Mouse (Mus musculus): ENCODE data around the gene Mlx.
A peak's percentile ranks its signal among the peaks of the same experiment; 100 is the strongest.
"Not testable (repeated sequence)": the region's sequence is repeated elsewhere in the genome, so short reads cannot be mapped to it uniquely, and the experiment has no call there.

The Mlx gene

GRCm38 (mm10) chr11:101098231-101098630, 11.2 kb downstream of the Mlx start:
- no peak for DNase-seq (ENCODE audit: low read depth, low spot score)

GRCm38 (mm10) chr11:101103011-101103410, 15.9 kb downstream of the Mlx start:
- DNase-seq (ENCODE audit: low read depth, low spot score): no peak

GRCm38 (mm10) chr11:101109351-101109750, 22.3 kb downstream of the Mlx start:
- DNase-seq (ENCODE audit: low read depth, low spot score): no peak

- no peak for DNase-seq (ENCODE audit: low read depth, low spot score)
Measured at GRCm38 (mm10) chr11:101110708-101111107, 23.6 kb downstream of the Mlx start.

DNA sequence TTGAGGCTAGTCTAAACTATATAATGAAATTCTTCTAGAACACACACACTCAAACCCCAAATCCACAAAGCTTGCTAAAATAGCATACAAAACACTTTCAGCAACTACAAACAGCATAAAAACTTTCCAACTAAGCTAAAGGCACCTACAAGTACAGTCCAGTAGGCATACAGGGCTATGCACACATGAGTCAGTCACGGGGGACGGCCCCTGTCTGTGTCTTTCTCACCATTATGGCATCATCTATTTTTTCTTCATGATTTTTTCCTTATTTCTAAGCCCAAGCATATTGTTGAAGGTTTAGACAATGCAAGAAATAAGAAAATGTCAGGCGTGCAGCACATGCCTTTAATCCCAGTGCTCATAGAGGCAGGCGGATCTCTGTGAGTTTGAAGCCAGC, 24.1 kb downstream of the Mlx start:
- DNase-seq (ENCODE audit: low read depth, low spot score): no peak

GRCm38 (mm10) chr11:101112186-101112585, 25.1 kb downstream of the Mlx start:
- no peak for DNase-seq (ENCODE audit: low read depth, low spot score)

- peak; percentile 56 for DNase-seq (ENCODE audit: low read depth, low spot score)
Measured at GRCm38 (mm10) chr11:101115564-101115963, 28.5 kb downstream of the Mlx start.

DNA sequence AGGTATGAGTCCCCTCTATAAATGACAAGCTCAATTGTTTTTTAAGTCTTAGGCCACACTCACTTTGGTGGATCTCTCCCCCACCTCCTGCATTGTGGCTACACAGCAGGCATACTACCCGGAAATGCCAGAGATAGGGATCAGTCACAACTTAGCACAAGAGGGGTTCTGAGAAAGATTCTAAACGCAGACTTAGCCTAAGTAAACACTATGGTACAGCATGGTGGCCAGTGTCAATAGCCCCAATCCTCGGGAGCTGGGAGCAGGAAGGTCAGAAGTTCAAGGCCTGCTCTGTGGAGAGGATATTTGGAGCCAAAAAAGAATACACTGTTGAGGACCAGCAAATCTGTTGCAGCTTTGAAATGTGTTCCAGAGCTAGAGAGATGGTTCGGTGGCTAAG, 31.0 kb downstream of the Mlx start:
- DNase-seq (ENCODE audit: low read depth, low spot score): no peak

- DNase-seq (ENCODE audit: low read depth, low spot score): no peak
Measured at GRCm38 (mm10) chr11:101119131-101119760, 32.2 kb downstream of the Mlx start.

- DNase-seq (ENCODE audit: low read depth, low spot score): peak; percentile 98
Measured at GRCm38 (mm10) chr11:101119761-101120544, 32.9 kb downstream of the Mlx start, which contains the start of the genes Retreg3 and Tubg1. TSS of gene Retreg3 (minus strand) at chr11:101119893. TSS of gene Tubg1 (plus strand) at chr11:101119938.

DNA sequence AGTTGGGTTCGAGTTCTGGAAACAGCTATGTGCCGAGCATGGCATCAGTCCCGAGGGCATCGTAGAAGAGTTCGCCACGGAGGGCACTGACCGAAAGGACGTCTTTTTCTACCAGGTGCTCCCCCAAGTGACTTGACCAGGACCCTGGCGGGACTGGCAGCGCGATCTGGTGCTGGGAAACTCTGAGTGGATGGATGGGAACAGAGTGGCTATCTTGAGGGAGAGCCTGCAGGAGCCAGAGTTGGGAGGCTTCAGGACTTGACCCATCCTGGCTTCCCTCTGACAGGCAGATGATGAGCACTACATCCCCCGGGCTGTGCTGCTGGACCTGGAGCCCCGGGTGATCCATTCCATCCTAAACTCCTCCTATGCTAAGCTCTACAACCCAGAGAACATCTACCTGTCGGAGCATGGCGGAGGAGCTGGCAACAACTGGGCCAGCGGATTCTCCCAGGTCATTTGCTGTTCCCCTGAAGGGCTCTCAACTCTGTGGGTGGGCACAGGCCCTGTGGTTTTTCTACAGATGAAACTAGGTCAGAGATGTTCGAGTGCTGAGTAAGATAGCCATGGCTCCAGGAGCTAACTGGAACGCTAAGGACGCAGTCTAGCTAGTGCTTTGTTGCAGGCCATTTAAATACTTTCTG, 33.6 kb downstream of the Mlx start:
- no peak for DNase-seq (ENCODE audit: low read depth, low spot score)

DNA sequence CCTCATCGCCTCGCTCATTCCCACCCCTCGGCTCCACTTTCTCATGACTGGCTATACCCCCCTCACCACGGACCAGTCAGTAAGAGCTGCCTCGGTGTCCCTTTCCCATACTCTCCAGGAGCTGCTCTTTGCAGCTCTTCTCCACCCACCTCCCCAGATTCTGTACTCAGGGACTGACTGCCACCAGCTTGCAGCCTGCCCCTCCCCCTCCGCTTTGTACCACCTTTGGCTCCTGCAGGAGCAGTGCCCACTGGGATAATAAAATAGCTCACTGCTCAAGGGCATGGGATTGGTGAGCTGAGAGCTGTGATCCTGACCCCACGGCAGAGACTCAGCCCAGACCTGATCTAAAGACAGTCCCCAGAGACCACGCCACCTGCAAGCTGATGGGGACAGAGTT, 37.4 kb downstream of the Mlx start:
- DNase-seq (ENCODE audit: low read depth, low spot score): not testable (repeated sequence)

GRCm38 (mm10) chr11:101125008-101125407, 37.9 kb downstream of the Mlx start:
- DNase-seq (ENCODE audit: low read depth, low spot score): not testable (repeated sequence)

DNA sequence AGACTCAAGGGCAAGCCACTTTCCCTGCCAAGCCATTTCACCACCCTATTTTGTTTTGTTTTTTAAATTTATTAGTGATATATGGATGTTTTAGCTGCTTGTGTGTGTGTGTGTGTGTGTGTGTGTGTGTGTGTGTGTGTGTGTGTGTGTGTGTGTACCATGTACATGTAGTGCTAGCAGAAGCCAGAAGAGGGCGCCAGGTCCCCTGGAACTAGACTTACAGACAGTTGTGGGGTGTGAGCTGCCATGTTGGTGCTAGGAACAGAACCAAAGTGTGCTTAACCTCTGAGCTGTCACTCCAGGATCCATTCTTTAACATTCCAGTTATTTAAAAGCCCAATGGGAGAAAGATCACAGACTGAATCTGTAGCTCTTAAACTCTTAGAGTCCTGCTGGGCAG, 40.0 kb downstream of the Mlx start:
- DNase-seq (ENCODE audit: low read depth, low spot score): no peak

GRCm38 (mm10) chr11:101128996-101129577, 42.0 kb downstream of the Mlx start:
- no peak for DNase-seq (ENCODE audit: low read depth, low spot score)

GRCm38 (mm10) chr11:101130056-101130756, 43.1 kb downstream of the Mlx start:
- DNase-seq (ENCODE audit: low read depth, low spot score): no peak

DNA sequence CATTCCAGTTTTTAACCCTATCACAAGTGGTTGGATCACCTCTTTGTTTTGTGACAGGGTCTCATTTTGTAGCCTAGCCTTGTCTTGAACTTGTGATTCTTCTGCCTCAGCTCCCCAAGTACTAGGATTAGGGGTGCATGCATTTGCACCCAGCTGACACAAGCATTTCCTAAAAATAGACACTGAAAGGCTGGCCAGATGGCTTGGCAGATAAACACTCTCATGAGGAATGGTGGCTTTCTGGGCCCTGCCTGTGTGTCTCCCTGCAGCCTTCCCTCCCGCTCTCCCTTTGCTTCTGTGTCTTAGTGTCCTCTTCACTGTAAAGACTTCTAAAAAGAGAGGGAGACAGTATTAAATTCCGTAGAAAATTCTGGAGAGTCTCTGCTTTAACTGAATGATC, 44.1 kb downstream of the Mlx start:
- no peak for DNase-seq (ENCODE audit: low read depth, low spot score)

DNA sequence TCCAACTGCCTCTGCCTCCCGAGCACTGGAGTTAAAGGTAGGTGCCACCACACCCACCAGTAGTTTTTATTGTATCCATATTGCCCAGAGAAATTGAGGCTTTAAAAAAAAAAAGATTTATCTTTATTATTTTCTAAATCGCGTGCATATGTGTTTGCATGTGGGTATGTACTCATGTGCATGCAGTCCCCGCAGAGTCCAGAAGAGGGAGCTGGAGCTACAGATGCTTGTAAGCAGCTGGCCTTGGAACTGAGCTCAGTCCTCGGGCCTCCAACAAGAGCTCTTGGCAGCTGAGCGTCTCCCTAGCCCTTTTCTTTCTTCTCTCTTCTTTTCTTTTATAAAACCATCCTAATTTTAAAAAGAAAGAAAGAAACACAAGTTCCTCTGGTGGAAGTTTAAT, 44.6 kb downstream of the Mlx start:
- no peak for DNase-seq (ENCODE audit: low read depth, low spot score)

- no peak for DNase-seq (ENCODE audit: low read depth, low spot score)
Measured at GRCm38 (mm10) chr11:101133037-101133436, 46.0 kb downstream of the Mlx start.

- DNase-seq (ENCODE audit: low read depth, low spot score): no peak
Measured at GRCm38 (mm10) chr11:101134217-101134865, 47.3 kb downstream of the Mlx start.

GRCm38 (mm10) chr11:101137000-101137399, 49.9 kb downstream of the Mlx start:
- no peak for DNase-seq (ENCODE audit: low read depth, low spot score)
